Mouse (Mus musculus) hindbrain, embryonic 16.5 days (tissue): ENCODE measurements at regions not wholly inside any gene's neighbourhood (a gene's known extent, or its start where the extent isn't known, plus 50 kb on each side); places are given as distances from the start of the nearest gene placed in this dataset.

Experiments used
- ATAC-seq: fragments of 200-750 bp; cut with Nextera tagmentation; 2 replicates; pipeline ENCODE4 v1.8.0; 2017; ENCODE audit warnings: moderate TSS enrichment, moderate library complexity
- H3K27ac ChIP-seq: fragments of 300-500 bp; sonication (generic); 2 replicates; pipeline ENCODE4 v1.5.1; 2014; ENCODE audit warnings: low read depth, mild to moderate bottlenecking, control low read depth, low read length, moderate library complexity
- H3K27me3 ChIP-seq: fragments of 300-500 bp; sonication (generic); replicated peaks from 2 replicates; pipeline ENCODE4 v1.6.1; 2014; ENCODE audit warnings: low read length; ENCODE audit not compliant: control insufficient read depth, insufficient read depth
- H3K36me3 ChIP-seq: fragments of 300-500 bp; sonication (generic); 2 replicates; pipeline ENCODE4 v1.6.1; 2014; ENCODE audit warnings: mild to moderate bottlenecking, low read length, moderate library complexity, mixed read lengths; ENCODE audit not compliant: control insufficient read depth, insufficient read depth
- H3K4me1 ChIP-seq: fragments of 300-500 bp; sonication (generic); 2 replicates; pipeline ENCODE4 v1.6.1; 2014; ENCODE audit warnings: low read depth, low read length; ENCODE audit not compliant: control insufficient read depth, insufficient read depth
- H3K4me2 ChIP-seq: fragments of 300-500 bp; sonication (generic); 2 replicates; pipeline ENCODE4 v1.6.1; 2014; ENCODE audit warnings: mild to moderate bottlenecking, low read length, control low read depth, moderate library complexity
- H3K4me3 ChIP-seq: fragments of 300-500 bp; sonication (generic); 2 replicates; pipeline ENCODE4 v1.5.1; 2014; ENCODE audit warnings: mild to moderate bottlenecking, low read length, control low read depth, moderate library complexity
- H3K9ac ChIP-seq: fragments of 300-500 bp; sonication (generic); 2 replicates; pipeline ENCODE4 v1.6.1; 2014; ENCODE audit warnings: low read depth, mild to moderate bottlenecking, control low read depth, low read length, moderate library complexity
- H3K9me3 ChIP-seq: fragments of 300-500 bp; sonication (generic); 2 replicates; pipeline ENCODE4 v1.6.1; 2014; ENCODE audit warnings: mild to moderate bottlenecking, low read length, moderate library complexity; ENCODE audit not compliant: control insufficient read depth
- WGBS: fragments of 180-500 bp; shearing (Covaris S2); extraction: QIAGEN DNeasy Blood & Tissue Kit; methylation state at CpG from one replicate; pipeline ENCODE4 v1.1.7; 2014; 5-methylcytosine and 5-hydroxymethylcytosine counted together

DNA sequence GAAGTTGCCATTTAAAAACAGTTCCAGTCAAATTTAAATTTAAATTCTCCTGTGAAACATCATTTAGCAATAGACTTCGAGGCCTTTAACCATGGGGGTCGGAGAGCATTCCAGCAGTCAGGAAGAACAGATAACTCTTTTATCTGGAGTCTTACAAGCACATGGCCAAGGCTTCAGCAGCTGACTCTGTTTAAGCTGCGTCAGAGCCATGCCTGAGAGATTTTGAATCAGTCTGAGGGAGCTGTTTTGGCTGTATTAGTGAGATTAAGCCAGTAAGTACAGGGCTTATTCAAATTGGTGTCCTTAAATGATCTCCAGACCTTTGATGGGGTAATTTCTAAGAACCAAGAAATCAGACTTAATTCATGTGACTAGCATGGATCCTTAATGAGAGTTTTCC is 665.5 kb downstream of the Epha4 start:
- no peak overlapping the region for H3K4me2 ChIP-seq
- no peak overlapping the region for H3K9ac ChIP-seq
- H3K36me3 ChIP-seq, result no peaks in the 10 kb centered on the region
- no peaks in the 10 kb centered on the region for H3K9me3 ChIP-seq
- no peaks in the 10 kb centered on the region for H3K27me3 ChIP-seq
- no peak for ATAC-seq
- no peaks in the 10 kb centered on the region for H3K4me1 ChIP-seq
- no peak overlapping the region for H3K27ac ChIP-seq
- no peak overlapping the region for H3K4me3 ChIP-seq
- WGBS, result 47% methylated on average over 3 of the region's 3 CpGs

DNA sequence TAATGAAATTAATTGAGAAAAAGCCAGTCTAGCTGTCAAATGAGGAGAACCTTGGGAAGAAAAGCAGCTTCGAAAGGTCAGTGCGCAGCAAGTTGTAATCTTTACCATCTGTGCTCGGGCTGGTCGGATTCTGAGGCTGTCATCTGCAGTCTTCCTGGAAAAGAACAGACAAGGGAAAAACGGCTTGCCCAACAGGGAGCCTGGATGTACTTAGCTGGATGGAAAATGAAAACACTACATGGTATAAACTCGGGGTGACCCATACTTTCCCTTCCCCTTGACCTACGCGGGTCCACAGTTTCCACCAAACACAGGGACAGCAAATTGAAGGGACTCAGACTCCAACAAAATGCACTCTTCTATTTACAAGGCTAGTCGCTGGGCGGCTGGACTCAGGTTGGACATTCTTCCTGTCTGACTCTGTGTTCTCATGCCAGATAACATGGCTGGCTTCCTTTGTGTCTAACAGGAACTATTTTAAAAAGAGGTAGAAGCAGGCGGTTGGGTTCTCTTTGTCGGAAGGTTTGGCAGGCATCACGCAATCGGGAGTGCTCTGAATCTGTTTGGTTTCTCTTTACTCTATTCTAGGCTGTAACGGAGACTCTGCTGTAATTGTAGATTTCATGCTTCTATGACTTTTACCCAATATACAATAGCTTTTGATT is 648.5 kb downstream of the Epha4 start:
- H3K4me3 ChIP-seq, result no peak overlapping the region
- H3K27ac ChIP-seq, result no peak overlapping the region
- ATAC-seq, result no peak
- 66% methylated on average over 15 of the region's 15 CpGs for WGBS
- 0 out of 2 replicates have a peak overlapping the region, but pooled peaks have one; percentile 12 for H3K4me2 ChIP-seq
- no peak overlapping the region for H3K9ac ChIP-seq
- H3K27me3 ChIP-seq, result no peaks in the 10 kb centered on the region
- no peaks in the 10 kb centered on the region for H3K4me1 ChIP-seq
- H3K36me3 ChIP-seq, result no peaks in the 10 kb centered on the region
- no peaks in the 10 kb centered on the region for H3K9me3 ChIP-seq

DNA sequence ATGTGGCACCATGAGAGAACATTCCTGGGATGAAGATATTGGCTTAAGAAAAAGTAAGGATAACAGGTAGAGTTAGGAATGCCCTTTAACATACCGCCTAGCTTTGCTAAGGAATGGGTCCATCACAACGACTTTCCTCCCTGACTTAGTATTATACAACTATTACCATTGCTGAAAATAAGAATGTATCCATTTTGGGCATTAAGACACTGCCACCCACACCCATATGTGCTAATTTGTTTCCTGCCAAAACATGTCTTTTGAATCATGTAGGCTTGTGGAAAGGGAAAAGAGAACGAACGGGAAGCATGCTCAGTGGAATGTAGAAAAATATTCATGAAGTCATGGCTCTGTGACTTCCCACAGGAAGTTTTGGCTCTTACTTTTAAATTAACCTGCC is 641.7 kb downstream of the Epha4 start:
- no peaks in the 10 kb centered on the region for H3K4me1 ChIP-seq
- no peaks in the 10 kb centered on the region for H3K36me3 ChIP-seq
- no peaks in the 10 kb centered on the region for H3K27me3 ChIP-seq
- H3K4me2 ChIP-seq, result no peak overlapping the region
- no peak for ATAC-seq
- no peak overlapping the region for H3K27ac ChIP-seq
- 80% methylated on average over 4 of the region's 4 CpGs for WGBS
- no peak overlapping the region for H3K4me3 ChIP-seq
- H3K9ac ChIP-seq, result no peak overlapping the region
- no peaks in the 10 kb centered on the region for H3K9me3 ChIP-seq

DNA sequence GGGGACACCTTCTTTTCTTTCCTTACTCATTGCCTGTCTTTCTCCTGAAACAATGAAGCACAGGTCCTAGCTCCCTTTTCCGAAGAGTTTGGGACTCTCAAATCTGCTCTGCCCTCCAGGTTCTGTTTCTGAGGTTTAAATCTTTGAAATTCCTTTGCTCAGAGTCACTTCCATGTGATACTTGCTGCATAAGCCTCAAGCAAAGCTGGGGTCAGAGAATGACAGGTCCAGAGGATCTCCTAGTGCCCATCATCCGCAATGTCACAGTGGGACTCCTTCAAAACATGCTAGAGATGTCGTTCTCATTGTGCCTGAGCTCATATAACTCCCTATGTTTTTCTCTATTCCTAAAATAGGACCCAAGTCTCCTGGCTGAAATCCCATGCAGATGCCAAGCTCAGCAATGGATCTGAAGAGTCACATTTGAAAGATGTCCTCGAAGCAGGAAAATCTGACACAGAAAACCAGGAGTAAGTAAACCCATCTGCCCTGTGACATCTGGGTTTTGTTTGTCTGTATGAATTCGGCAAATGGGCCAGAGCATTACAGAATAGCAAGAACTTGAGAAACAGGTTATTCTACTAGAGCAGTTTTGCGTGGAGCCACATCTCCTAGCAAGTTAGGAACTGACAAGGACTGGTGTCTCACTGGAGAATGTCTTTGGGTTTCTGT is 634.6 kb downstream of the Epha4 start:
- 74% methylated on average over 6 of the region's 6 CpGs for WGBS
- Histone ChIP-seq H3K9me3 (no peaks in the 10 kb centered on the region), H3K4me3 (no peak overlapping the region), H3K27ac (no peak overlapping the region), H3K4me2 (no peak overlapping the region), H3K9ac (no peak overlapping the region), H3K4me1 (no peaks in the 10 kb centered on the region), H3K36me3 (no peaks in the 10 kb centered on the region), H3K27me3 (no peaks in the 10 kb centered on the region)
- no peak for ATAC-seq

DNA sequence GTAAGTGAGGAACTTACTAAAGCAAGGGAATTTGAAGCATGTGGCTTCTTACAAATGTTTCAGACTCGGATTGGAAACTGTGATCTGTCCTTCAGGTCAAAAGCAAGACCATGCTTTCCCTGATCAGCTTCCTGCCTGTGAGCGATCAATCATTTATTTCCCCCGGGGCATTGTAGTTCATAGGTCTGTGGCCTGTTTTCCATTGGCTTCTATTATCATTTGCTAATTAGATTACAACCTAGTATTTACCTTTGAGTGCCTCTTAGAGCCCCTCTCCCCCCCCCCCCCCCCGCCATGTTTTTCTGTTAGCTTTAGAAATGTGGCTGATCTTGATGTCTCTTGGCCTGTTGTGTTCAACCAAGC is 634.1 kb downstream of the Epha4 start:
- H3K9ac ChIP-seq, result no peak overlapping the region
- no peak overlapping the region for H3K4me2 ChIP-seq
- H3K4me3 ChIP-seq, result no peak overlapping the region
- H3K4me1 ChIP-seq, result no peaks in the 10 kb centered on the region
- no peak overlapping the region for H3K27ac ChIP-seq
- no peaks in the 10 kb centered on the region for H3K9me3 ChIP-seq
- no peak for ATAC-seq
- H3K27me3 ChIP-seq, result no peaks in the 10 kb centered on the region
- no peaks in the 10 kb centered on the region for H3K36me3 ChIP-seq
- 77% methylated on average over 4 of the region's 4 CpGs for WGBS

DNA sequence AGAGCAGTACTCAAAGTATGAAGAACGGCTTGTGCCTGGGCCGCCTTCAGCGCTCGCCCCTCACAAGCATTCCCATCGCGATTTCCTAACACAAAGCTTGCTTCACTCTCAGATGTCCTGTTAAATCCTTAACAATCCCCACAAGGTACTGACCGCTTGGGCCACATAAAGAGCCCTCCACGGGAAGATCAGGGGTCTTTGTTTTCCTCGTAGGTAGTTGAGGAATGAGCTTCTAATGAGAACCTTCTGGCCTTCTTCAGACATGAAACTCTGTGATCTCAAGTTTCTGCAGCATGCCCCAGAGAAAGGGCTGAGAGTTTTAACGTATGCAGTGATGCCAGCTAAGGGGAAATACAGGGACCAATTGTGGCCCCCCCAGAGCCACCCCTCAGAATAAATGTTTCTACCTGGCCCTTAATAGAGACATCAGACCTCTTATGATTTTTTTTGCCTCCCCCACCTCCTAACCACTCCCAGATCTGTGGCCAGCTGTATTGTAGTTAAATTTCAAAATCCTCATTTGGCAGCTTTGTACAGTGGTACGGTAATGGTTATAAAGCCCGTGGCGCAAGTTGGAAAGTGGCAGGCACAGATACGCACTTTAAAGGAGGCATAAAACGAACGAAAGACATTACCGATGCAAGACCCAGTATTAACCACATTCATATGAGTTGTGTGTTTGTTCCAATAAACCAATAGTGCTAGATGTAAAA is 618.6 kb downstream of the Epha4 start:
- no peaks in the 10 kb centered on the region for H3K36me3 ChIP-seq
- no peak overlapping the region for H3K4me2 ChIP-seq
- 73% methylated on average over 17 of the region's 17 CpGs for WGBS
- ATAC-seq, result no peak
- no peak overlapping the region for H3K9ac ChIP-seq
- H3K9me3 ChIP-seq, result no peaks in the 10 kb centered on the region
- no peaks in the 10 kb centered on the region for H3K27me3 ChIP-seq
- H3K4me3 ChIP-seq, result no peak overlapping the region
- no peaks in the 10 kb centered on the region for H3K4me1 ChIP-seq
- H3K27ac ChIP-seq, result no peak overlapping the region

DNA sequence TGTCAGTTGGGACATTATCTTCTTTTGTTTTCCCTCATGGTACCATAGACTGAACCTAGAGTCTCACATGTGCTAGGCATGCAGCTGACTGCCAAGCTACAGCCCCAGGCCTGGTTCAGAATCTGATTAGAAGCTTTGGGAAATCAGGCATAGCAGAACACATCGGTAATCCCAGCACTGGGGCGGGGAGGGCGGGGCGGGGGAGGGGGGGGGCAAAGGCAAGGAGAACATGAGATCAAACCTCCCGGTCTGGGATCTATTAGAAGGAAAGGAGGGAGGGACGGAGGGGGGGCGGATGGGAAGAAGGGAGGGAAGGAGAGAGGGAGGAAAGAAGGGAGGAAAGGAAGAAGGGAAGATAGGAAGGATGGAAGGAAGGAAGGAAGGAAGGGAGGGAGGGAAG is 617.5 kb downstream of the Epha4 start:
- no peak overlapping the region for H3K27ac ChIP-seq
- 71% methylated on average over 7 of the region's 7 CpGs for WGBS
- no peak overlapping the region for H3K4me3 ChIP-seq
- H3K4me2 ChIP-seq, result no peak overlapping the region
- no peaks in the 10 kb centered on the region for H3K9me3 ChIP-seq
- H3K4me1 ChIP-seq, result no peaks in the 10 kb centered on the region
- no peaks in the 10 kb centered on the region for H3K27me3 ChIP-seq
- H3K9ac ChIP-seq, result no peak overlapping the region
- no peak for ATAC-seq
- H3K36me3 ChIP-seq, result no peaks in the 10 kb centered on the region

DNA sequence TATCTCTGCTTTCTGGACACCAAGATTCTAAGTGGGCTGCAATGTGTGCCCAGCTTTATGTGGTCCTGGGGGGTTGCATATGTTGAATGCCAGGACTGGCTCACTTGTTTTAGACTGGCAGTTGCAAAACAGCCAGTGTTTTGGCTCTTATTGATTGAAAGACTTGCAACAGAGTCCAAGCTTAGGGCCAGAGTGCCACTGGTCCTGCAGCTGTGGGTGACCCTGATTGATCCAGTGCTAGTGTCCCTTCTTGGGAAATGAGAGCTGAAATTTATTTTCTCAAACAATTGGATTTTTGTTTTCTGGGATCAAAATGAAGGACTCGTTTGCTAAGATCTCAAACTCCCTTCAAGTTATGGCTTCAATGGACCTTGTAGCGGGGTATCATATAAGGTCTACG is 603.4 kb downstream of the Epha4 start:
- ATAC-seq, result no peak
- H3K4me3 ChIP-seq, result no peak overlapping the region

DNA sequence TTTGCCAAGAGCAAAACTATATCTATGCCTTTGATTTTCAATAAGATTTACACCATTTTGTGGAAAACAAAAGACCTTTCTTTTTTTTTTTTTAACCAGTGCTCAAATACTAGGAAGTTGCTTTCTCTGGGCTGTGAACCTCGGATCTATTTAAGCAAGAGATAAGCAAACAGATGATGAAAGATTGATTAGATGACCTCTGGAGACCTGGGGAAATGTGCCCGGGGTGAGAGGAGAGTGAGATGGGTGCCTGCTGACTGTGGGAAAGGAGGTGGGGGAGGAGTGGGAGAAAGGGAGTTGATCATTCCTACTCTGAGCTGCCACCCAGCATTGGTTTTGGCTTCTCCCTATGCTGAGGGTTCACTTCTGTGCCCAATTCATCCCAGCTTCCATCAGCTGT is 595.3 kb downstream of the Epha4 start:
- Histone ChIP-seq H3K36me3 (no peaks in the 10 kb centered on the region), H3K27me3 (no peaks in the 10 kb centered on the region), H3K9me3 (no peaks in the 10 kb centered on the region), H3K9ac (no peak overlapping the region), H3K4me1 (no peaks in the 10 kb centered on the region), H3K4me3 (no peak overlapping the region), H3K27ac (no peak overlapping the region), H3K4me2 (no peak overlapping the region)
- whole genome bisulfite sequencing, result 50% methylated on average over 2 of the region's 2 CpGs
- ATAC-seq, result no peak

More for the DNA sequence above, 603.4 kb downstream of the Epha4 start:
- no peak overlapping the region for H3K4me2 ChIP-seq
- no peaks in the 10 kb centered on the region for H3K9me3 ChIP-seq
- H3K9ac ChIP-seq, result no peak overlapping the region
- no peak overlapping the region for H3K27ac ChIP-seq
- H3K27me3 ChIP-seq, result no peaks in the 10 kb centered on the region
- H3K36me3 ChIP-seq, result no peaks in the 10 kb centered on the region
- H3K4me1 ChIP-seq, result no peaks in the 10 kb centered on the region
- 90% methylated on average over 3 of the region's 3 CpGs for WGBS
